Mouse (Mus musculus): ENCODE data around the gene Cdk17. TPM values are rescaled to one million over a fixed set of nuclear protein-coding genes. Genes with fewer than 3 reads are reported as not detected.

Gene Cdk17
- polyA plus RNA-seq, 1 experiment from 2014 or later, result 13.6 TPM

DNA sequence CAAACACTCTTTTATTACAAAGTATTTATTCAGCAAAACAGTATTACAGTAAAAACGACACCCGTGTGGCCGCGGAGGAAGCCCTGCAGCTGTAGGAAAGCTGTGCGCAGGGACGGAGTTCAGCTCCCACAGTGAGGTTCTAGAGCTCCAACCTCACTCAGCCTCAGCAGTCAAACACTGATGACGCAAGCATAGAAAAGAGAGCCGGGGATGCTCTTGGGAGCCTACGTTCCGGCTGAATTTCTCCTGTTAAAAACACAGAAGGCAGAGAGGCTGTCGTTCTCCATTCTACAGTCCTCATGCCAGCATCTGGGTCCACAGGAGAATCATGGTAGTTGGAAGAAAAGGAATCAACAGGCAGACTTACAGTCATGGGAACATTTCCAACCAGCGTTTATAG, 86.7 kb downstream of the Cdk17 start:
- H3K27me3 ChIP-seq (replicated peaks), result no peaks in the 10 kb centered on the region
- H3K4me3 ChIP-seq (replicated peaks), result no peak overlapping the region
- H3K36me3 ChIP-seq, result no peaks in the 10 kb centered on the region
- H3K9ac ChIP-seq, result no peak overlapping the region
- no peak for ATAC-seq
- no peaks in the 10 kb centered on the region for H3K9me3 ChIP-seq
- H3K4me1 ChIP-seq (replicated peaks), result peaks cover 15% of the 10 kb centered on the region
- no peak overlapping the region for H3K4me2 ChIP-seq (replicated peaks)
- H3K27ac ChIP-seq, result peak overlapping the region; percentile 4; the same call in 1 of the 2 replicates
- 79% methylated on average over 12 of the region's 12 CpGs for WGBS

DNA sequence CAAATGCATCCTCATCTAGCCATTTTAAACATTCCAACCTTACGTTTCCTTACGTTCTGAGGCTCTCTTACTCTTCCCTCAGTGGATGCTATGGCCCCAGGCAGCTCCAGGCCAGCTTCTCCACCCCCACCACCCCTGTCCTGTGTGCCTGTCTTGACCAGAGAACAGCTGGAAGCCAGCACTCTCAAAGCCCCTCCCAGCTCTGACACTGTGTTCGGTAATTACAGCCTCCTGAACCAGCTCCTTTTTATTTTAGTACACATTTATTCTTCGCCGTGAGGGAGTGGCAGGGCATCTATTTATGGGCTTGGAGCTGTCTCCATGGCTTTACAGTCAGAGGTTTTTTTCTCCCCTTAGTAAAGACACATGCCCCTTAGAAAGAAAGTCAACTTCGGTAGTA, 87.2 kb downstream of the Cdk17 start:
- Histone ChIP-seq H3K9me3 (no peaks in the 10 kb centered on the region), H3K27ac (no peak overlapping the region), H3K27me3 (replicated peaks) (no peaks in the 10 kb centered on the region), H3K9ac (no peak overlapping the region), H3K4me3 (replicated peaks) (no peak overlapping the region), H3K4me2 (replicated peaks) (no peak overlapping the region), H3K36me3 (0 out of 2 replicates have a peak, but pooled peaks cover 1% of the 10 kb centered on the region), H3K4me1 (replicated peaks) (peaks cover 15% of the 10 kb centered on the region)
- ATAC-seq, result peak; percentile 40; the same call in 1 of the 2 replicates
- WGBS, result 28% methylated on average over 6 of the region's 6 CpGs

DNA sequence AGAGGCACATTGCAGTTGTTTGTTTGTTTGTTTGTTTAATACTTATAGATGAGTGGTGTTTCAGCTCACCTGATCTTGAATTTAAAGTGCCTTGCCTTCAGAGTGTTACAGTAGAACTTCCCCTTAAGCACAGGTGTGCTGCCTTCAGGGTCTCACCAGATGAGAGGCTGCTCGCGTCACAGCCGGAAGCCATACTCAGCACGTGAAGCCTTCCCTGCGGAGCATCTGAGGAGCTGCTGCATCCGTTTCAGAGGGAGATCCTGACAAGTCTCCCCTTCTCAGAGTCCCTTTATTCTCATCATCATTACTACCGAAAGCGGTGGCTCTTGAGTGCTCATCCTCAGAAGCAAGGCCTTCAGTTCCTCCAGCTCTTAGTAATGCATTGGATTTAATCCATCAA, 87.7 kb downstream of the Cdk17 start:
- H3K36me3 ChIP-seq, result peaks cover 6% of the 10 kb centered on the region; the same call in 1 of the 2 replicates
- WGBS, result 76% methylated on average over 8 of the region's 8 CpGs
- H3K27me3 ChIP-seq (replicated peaks), result no peaks in the 10 kb centered on the region
- H3K9ac ChIP-seq, result no peak overlapping the region
- ATAC-seq, result no peak
- H3K4me2 ChIP-seq (replicated peaks), result no peak overlapping the region
- H3K9me3 ChIP-seq, result no peaks in the 10 kb centered on the region
- peaks cover 15% of the 10 kb centered on the region for H3K4me1 ChIP-seq (replicated peaks)
- H3K4me3 ChIP-seq (replicated peaks), result no peak overlapping the region
- H3K27ac ChIP-seq, result no peak overlapping the region

DNA sequence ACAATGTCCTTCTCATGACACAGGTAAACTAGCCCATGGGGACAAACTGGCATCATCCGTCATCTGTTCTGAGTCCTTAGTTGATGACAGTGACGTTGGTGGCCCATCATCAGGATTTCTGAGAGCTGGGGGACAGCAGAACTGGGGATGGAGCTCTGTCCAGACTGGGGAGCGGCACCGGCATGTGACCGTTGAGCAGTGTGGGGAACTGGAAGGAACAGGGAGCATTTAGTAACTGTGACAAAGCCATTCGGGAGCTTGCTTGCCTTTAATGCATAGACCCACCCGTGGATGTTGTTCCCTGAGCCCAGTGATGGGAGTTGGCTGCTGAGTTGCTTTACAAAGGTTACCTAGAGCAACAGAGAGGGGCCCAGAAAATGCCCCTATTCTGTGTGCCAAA, 89.2 kb downstream of the Cdk17 start:
- H3K9me3 ChIP-seq, result no peaks in the 10 kb centered on the region
- ATAC-seq, result no peak
- peaks cover 15% of the 10 kb centered on the region for H3K4me1 ChIP-seq (replicated peaks)
- no peak overlapping the region for H3K27ac ChIP-seq
- H3K36me3 ChIP-seq, result peaks cover 7% of the 10 kb centered on the region; the same call in 1 of the 2 replicates
- H3K27me3 ChIP-seq (replicated peaks), result no peaks in the 10 kb centered on the region
- no peak overlapping the region for H3K4me2 ChIP-seq (replicated peaks)
- 76% methylated on average over 7 of the region's 7 CpGs for WGBS
- no peak overlapping the region for H3K9ac ChIP-seq
- H3K4me3 ChIP-seq (replicated peaks), result no peak overlapping the region

DNA sequence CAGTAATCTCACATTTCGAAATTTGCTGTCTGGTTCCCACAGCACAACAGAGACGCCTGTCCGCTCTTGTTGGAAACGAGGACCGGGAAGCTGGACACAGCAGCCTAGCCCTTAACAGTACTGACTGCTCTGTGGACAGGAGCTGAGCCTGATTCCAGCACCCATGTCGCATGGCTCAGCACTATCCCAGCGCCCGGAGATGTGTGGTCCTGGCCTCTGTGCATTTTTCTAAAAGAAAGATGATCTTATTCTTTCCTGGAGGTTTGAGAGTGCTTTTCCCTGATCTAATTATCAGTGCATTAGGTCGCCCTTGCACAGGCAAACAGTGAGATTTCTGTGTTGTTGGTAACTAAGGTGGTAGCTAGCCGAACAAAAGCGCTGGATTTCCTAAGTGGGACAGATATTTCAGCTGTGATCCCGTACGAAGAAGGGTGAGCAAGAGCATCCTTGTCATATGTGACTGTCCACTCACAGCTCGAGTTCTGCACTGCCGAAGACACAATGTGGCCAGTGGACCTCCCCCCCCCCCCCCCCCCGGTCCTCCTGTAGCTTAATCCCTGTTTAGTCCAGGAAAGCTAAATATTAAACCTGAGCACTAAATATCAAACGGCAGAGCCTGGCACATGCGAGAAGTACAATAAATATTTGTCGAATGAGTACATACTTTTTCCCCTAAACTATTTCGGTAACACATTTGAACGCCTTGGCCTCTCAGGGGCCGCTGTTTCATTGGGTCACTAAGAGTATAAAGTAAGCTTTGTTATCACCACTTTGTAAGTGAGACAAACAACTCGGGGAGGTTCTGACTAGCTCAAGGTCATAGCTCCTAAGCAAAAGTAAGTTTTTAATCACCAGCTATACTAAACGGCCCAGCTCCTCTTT, 90.0 kb downstream of the Cdk17 start:
- ATAC-seq, result peak; percentile 45

DNA sequence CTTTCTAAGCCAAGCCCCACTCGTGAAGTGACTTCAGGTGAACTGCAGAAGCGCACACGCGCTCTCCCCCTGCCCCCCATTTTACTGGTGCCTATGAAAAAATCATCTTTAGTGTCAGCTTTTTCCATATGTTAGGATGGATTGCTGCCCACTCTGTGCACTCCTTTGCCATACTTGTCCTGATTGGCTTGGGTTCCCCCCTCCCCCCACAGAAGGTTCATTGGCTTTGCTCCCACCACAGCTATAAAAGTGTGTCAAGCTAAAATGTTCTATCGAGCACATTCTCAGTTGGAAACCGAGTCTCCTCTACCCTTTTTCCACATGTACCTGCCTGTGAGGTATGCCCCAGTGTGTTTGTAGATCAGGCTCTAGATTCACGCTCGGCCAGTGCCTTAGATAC, 90.8 kb downstream of the Cdk17 start:
- no peaks in the 10 kb centered on the region for H3K9me3 ChIP-seq
- no peak overlapping the region for H3K4me3 ChIP-seq (replicated peaks)
- 78% methylated on average over 8 of the region's 8 CpGs for WGBS
- no peak overlapping the region for H3K4me2 ChIP-seq (replicated peaks)
- peaks cover 15% of the 10 kb centered on the region for H3K4me1 ChIP-seq (replicated peaks)
- 0 out of 2 replicates have a peak, but pooled peaks have one; percentile 5 for ATAC-seq
- H3K9ac ChIP-seq, result no peak overlapping the region
- 0 out of 2 replicates have a peak overlapping the region, but pooled peaks have one; percentile 19 for H3K27ac ChIP-seq
- peaks cover 7% of the 10 kb centered on the region; the same call in 1 of the 2 replicates for H3K36me3 ChIP-seq
- no peaks in the 10 kb centered on the region for H3K27me3 ChIP-seq (replicated peaks)

More for the DNA sequence above, 90.0 kb downstream of the Cdk17 start:
- no peaks in the 10 kb centered on the region for H3K27me3 ChIP-seq (replicated peaks)
- H3K27ac ChIP-seq, result 0 out of 2 replicates have a peak overlapping the region, but pooled peaks have one; percentile 19
- H3K36me3 ChIP-seq, result peaks cover 7% of the 10 kb centered on the region; the same call in 1 of the 2 replicates
- no peak overlapping the region for H3K4me3 ChIP-seq (replicated peaks)
- H3K4me2 ChIP-seq (replicated peaks), result no peak overlapping the region
- H3K9me3 ChIP-seq, result no peaks in the 10 kb centered on the region
- H3K9ac ChIP-seq, result no peak overlapping the region
- peaks cover 15% of the 10 kb centered on the region for H3K4me1 ChIP-seq (replicated peaks)
- 46% methylated on average over 24 of the region's 24 CpGs for WGBS

DNA sequence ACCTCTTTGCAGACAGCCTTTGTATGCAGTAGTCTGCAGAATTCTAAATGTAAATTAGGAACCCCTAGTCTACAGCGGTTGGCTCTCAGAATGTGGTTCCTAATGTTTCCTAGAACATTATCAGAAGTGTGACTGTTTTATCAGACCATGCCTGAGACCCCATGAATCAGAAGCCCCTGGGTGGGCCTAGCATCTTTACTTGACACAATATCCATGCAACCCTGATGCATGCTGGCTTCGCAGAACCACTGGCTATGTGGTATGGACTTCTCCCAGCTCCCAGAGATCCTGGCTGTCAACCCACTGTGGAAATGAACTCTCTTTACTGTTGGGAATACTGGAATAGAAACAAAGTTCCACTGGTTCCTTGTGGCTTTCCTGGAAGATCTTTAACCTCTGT, 92.0 kb downstream of the Cdk17 start:
- H3K4me3 ChIP-seq (replicated peaks), result no peak overlapping the region
- no peak for ATAC-seq
- H3K27me3 ChIP-seq (replicated peaks), result no peaks in the 10 kb centered on the region
- WGBS, result 97% methylated on average over 2 of the region's 2 CpGs
- H3K9ac ChIP-seq, result no peak overlapping the region
- H3K9me3 ChIP-seq, result no peaks in the 10 kb centered on the region
- peaks cover 7% of the 10 kb centered on the region; the same call in 1 of the 2 replicates for H3K36me3 ChIP-seq
- H3K4me1 ChIP-seq (replicated peaks), result peaks cover 11% of the 10 kb centered on the region
- H3K4me2 ChIP-seq (replicated peaks), result no peak overlapping the region
- H3K27ac ChIP-seq, result no peak overlapping the region

DNA sequence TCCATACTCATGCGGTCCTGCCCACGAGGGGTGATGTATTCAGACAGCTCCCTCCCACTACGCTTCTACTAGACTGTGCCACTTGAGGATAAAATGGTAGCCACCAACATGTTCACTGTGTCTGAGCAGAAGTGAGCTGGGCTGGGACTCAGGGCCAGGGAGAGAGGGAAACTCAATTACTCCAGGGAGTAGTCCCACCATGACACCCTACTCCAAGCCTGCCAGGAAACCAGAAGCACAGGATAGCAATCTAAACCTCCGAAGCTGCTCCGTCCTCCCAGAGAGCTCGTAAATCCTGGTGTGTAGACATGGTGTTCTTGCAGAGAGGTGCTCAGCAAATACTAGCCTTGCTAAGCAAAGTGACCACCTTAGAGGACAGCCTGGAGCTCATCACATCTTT, 92.5 kb downstream of the Cdk17 start:
- no peaks in the 10 kb centered on the region for H3K27me3 ChIP-seq (replicated peaks)
- peaks cover 7% of the 10 kb centered on the region; the same call in 1 of the 2 replicates for H3K36me3 ChIP-seq
- no peak overlapping the region for H3K27ac ChIP-seq
- peaks cover 8% of the 10 kb centered on the region; the same call in 1 of the 2 replicates for H3K4me1 ChIP-seq (replicated peaks)
- 76% methylated on average over 6 of the region's 6 CpGs for WGBS
- no peak overlapping the region for H3K9ac ChIP-seq
- no peak for ATAC-seq
- no peak overlapping the region for H3K4me2 ChIP-seq (replicated peaks)
- no peaks in the 10 kb centered on the region for H3K9me3 ChIP-seq
- no peak overlapping the region for H3K4me3 ChIP-seq (replicated peaks)

DNA sequence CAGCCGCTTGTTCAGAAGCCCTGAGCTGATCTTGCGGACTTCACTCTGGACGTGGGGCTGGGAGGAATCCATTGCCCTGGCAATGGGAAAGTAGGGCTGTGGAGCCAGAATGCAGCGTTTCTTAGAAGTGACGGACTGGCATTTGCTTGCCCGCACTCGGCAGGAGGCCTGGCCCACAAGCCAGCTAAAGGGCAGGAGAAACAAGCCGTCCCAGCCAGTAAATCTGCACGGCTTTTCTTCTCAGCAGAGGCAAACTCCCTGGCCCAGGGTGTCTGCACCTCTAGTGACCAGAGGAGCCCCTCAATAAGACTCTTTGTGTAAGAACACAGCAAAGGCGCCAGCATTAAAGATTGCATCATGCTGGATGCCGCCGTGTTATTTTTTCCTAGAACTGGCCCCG, 94.6 kb downstream of the Cdk17 start:
- ATAC-seq, result no peak
- no peak overlapping the region for H3K27ac ChIP-seq

DNA sequence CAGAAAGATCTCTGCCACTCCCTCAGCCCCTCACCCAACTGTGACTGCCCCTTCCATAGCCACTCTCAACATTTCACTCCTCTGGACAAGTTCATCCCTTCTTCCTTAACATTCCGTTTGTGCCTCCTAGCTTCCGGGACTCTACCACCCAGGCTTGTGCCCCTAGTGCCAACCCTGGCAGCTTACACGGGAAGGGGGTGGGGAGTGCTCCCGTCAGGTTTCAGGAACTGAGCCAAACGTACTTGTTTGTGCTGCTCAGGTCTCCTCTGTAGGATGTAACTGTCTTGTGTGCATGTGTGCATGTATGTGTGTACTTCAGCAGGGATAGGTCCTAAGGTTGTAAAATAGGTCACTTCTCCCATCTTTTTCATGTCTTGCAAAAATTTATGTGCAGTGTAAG, 99.2 kb downstream of the Cdk17 start:
- H3K9ac ChIP-seq, result no peak overlapping the region
- no peaks in the 10 kb centered on the region for H3K27me3 ChIP-seq (replicated peaks)
- ATAC-seq, result no peak
- peaks cover 14% of the 10 kb centered on the region for H3K4me1 ChIP-seq (replicated peaks)
- no peaks in the 10 kb centered on the region for H3K9me3 ChIP-seq
- H3K36me3 ChIP-seq, result no peaks in the 10 kb centered on the region; the same call in 1 of the 2 replicates
- no peak overlapping the region for H3K4me2 ChIP-seq (replicated peaks)
- no peak overlapping the region for H3K4me3 ChIP-seq (replicated peaks)
- 80% methylated on average over 5 of the region's 5 CpGs for WGBS
- H3K27ac ChIP-seq, result no peak overlapping the region

More for the DNA sequence above, 94.6 kb downstream of the Cdk17 start:
- Histone ChIP-seq H3K4me3 (replicated peaks) (no peak overlapping the region), H3K4me2 (replicated peaks) (no peak overlapping the region), H3K9me3 (no peaks in the 10 kb centered on the region), H3K4me1 (replicated peaks) (peaks cover 7% of the 10 kb centered on the region; the same call in 1 of the 2 replicates), H3K27me3 (replicated peaks) (no peaks in the 10 kb centered on the region), H3K36me3 (peaks cover 7% of the 10 kb centered on the region; the same call in 1 of the 2 replicates), H3K9ac (no peak overlapping the region)
- WGBS, result 60% methylated on average over 13 of the region's 13 CpGs

DNA sequence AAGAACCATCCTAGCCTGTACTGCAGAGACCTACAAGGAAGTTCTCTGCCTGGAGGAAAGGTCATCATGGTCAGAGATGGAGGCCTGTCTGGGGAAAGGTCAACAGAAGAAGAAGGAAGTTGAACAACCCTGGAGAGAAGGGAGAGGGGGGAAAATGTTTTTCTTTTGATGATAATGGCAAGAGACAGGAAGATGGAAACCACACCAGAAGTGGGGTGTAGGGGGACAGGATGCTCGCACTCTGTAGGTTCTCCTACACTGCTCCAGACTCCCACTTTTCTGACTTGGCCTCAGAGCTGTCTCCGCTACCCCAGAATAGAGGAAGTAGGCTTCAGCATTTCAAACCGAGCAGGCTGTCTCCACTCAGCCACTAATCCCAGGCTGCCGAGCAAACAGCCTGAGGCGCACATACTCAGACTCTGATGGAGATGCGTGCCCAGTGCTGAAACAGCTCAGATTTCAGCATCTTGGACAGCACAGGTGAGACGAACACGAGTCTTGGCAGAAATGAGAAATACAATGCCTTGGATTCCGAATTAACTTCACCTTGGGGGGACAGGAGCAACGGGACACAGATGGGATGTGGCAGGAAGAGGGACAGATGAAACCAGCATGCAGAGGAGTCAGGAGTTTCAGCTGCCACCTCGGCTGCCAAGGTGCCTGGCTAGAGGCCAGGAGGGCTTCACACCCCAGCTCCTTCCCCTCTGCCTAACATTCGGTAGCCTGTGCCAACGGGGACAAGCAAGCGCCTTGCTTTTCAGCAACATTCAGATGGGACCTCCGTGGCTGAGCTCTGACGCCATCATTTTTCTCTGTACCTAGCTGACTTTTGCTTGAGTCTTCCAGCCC, 100.7 kb downstream of the Cdk17 start:
- no peaks in the 10 kb centered on the region for H3K9me3 ChIP-seq
- H3K27ac ChIP-seq, result peak overlapping the region; percentile 32; the same call in 1 of the 2 replicates
- H3K4me3 ChIP-seq (replicated peaks), result no peak overlapping the region
- ATAC-seq, result peak; percentile 37; the same call in 1 of the 2 replicates
- 32% methylated on average over 16 of the region's 16 CpGs for WGBS
- H3K9ac ChIP-seq, result no peak overlapping the region
- no peaks in the 10 kb centered on the region for H3K27me3 ChIP-seq (replicated peaks)
- H3K36me3 ChIP-seq, result peaks cover 2% of the 10 kb centered on the region; the same call in 1 of the 2 replicates
- H3K4me2 ChIP-seq (replicated peaks), result peak overlapping the region; percentile 40
- H3K4me1 ChIP-seq (replicated peaks), result peaks cover 14% of the 10 kb centered on the region

Measured in intestine, embryonic 15.5 days (tissue).